Mouse (Mus musculus): ENCODE results near the gene Commd9. TPM values are rescaled to one million over a fixed set of nuclear protein-coding genes. Genes with fewer than 3 reads are reported as not detected.

Gene Commd9
- polyA plus RNA-seq, 1 experiment: 35.4 TPM

DNA sequence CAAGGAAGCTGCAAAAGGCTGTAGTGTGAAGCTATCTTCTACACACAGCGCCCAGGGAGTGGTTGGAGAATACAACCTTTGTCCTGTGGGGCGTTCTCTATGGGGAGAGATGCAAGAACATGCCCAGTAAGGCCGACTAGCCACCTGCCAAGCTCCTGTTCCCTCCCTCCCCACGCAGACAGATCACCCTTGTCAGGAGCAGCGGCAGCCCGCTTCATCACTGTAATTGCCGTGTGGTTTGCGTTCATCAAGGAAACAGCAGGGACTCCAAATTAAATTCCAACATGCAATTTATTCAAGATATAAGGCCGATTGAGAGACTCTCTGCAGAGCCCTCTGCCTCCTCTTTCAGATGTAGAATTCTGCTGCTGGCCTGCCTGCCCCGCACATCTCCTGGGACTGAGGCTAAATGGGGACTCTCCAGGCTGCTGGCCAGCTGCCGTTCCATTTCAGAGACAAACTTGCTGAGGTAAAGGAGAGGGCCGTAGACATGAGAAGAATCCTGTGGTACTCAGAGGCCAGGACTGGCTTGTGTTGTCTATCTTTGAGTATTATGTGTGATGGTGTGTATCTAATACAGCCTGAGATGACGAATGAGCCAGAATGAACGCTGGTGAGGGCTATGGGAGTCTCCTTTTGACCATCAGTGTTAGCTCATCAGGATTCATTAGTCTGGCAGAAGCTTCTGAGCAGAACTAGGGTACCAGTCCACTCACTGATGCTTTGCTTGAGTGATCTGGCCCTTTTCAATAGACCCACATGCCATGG, 46.3 kb downstream of the Commd9 start:
- Histone ChIP-seq H3K4me3 (replicated peaks; ENCODE audit: extremely low read depth, low read depth, low read length) (no peak overlapping the region), H3K4me1 (ENCODE audit: control insufficient read depth, insufficient read depth, low read length) (no peaks in the 10 kb centered on the region)
- DNase-seq: no peak
- TF ChIP-seq CTCF (IDR thresholded peaks at IDR 0.05; ENCODE audit: insufficient read depth, low read length) (no peak), POLR2A (IDR thresholded peaks at IDR 0.05; ENCODE audit: borderline replicate concordance, extremely low read depth, low read depth, low read length) (no peak)
- WGBS: 85% methylated on average over 14 of the region's 14 CpGs

DNA sequence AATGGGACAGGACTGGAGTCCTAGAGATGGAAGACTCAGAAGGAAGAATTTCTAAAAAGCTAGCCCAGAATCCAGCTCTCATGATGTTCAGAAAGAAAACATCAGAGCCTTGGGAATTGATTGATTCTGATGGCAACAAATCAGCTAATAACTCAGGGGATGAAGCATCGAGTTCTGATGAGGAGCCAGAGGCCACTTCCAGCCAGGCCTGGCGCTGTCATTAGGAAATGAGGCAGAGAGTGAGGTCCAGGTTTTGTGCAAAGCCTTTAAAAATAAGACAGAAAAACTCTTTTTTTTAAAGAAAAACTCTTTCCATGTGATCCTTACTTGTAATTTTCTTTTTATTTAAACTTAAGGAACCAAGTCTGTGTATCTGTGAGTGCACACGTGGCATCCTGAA, 47.3 kb downstream of the Commd9 start:
- no peak for DNase-seq
- Histone ChIP-seq H3K4me3 (replicated peaks; ENCODE audit: extremely low read depth, low read depth, low read length) (no peak overlapping the region), H3K4me1 (ENCODE audit: control insufficient read depth, insufficient read depth, low read length) (no peaks in the 10 kb centered on the region)
- no peak for TF ChIP-seq POLR2A (IDR thresholded peaks at IDR 0.05; ENCODE audit: borderline replicate concordance, extremely low read depth, low read depth, low read length)
- TF ChIP-seq CTCF (IDR thresholded peaks at IDR 0.05; ENCODE audit: insufficient read depth, low read length): no peak
- 73% methylated on average over 3 of the region's 3 CpGs for WGBS

GRCm38 (mm10) chr2:101935006-101935405, 49.0 kb downstream of the Commd9 start:
- TF ChIP-seq CTCF (IDR thresholded peaks at IDR 0.05; ENCODE audit: insufficient read depth, low read length) (no peak), POLR2A (IDR thresholded peaks at IDR 0.05; ENCODE audit: borderline replicate concordance, extremely low read depth, low read depth, low read length) (no peak)
- 72% methylated on average over 1 of the region's 1 CpGs for WGBS
- Histone ChIP-seq H3K4me3 (replicated peaks; ENCODE audit: extremely low read depth, low read depth, low read length) (no peak overlapping the region), H3K4me1 (ENCODE audit: control insufficient read depth, insufficient read depth, low read length) (no peaks in the 10 kb centered on the region)
- no peak for DNase-seq

GRCm38 (mm10) chr2:101950716-101951520, 64.9 kb downstream of the Commd9 start:
- TF ChIP-seq CTCF (IDR thresholded peaks at IDR 0.05; ENCODE audit: insufficient read depth, low read length): no peak
- Histone ChIP-seq H3K4me3 (replicated peaks; ENCODE audit: extremely low read depth, low read depth, low read length) (no peak overlapping the region), H3K4me1 (ENCODE audit: control insufficient read depth, insufficient read depth, low read length) (no peaks in the 10 kb centered on the region; the same call in 1 of the 2 replicates)
- 67% methylated on average over 7 of the region's 7 CpGs for WGBS
- DNase-seq: no peak

Other genes starting within 250 kb of the Commd9 start
- gene Rag1, start 236.7 kb upstream of the Commd9 start, polyA plus RNA-seq (2012; rRNA removed): 0.02 TPM in 1 of 2 replicates, not detected in the other
- gene B230118H07Rik, start 236.7 kb upstream of the Commd9 start, polyA plus RNA-seq (2012; rRNA removed): 1.5 and 3.3 TPM in 2 replicates
- 9.7 and 12.5 TPM in 2 replicates for gene Traf6, start 207.8 kb upstream of the Commd9 start, polyA plus RNA-seq (2012; rRNA removed)
- 28.5 and 32.3 TPM in 2 replicates for gene Prr5l, start 3.2 kb upstream of the Commd9 start, polyA plus RNA-seq (2012; rRNA removed)